Mouse (Mus musculus) Muller cell, postnatal 12 days (primary cell): Measurements from ENCODE around the gene Fam234a.
"Not testable (repeated sequence)": the region's sequence is repeated elsewhere in the genome, so short reads cannot be mapped to it uniquely, and the experiment has no call there.

Experiments
- DNase-seq: peaks from one replicate; pipeline ENCODE4 v3.0.0-alpha.2; 2015; ENCODE audit errors: inconsistent ontology term

Fam234a gene

DNA sequence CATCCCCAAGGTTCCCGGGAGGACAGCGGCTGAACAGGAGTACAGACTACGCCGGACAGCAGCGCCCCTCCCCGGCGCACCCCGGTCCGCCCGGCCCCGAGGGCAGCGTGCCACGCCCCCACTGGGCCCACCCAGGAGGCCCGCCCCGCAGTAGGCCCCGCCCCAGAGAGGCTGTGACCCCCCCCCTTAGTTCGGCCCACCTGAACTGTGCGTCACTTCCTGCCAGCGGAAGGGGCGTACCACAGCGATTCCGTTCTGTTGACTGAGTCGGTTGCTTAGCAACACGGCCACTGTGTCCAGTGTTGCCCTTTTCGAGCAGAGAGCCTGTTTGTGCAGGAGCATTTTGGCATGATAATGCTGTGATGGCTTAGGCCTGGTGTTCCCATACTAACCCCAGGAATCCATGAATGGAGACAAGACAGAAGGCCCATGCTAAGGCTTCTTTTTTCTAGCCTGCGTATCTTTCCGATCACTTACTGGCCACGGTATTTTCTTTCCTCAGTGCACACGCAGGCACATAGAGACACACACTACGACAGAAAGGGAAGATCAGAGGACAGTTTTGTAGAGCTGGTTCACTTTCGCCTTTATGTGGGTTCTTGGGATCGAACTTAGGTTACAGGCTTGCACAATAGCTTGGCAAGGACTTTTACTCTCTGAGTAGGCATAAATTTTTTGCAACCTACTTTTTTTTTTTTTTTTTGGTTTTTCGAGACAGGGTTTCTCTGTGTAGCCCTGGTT is at the start of gene Fam234a:
Gene Fam234a, minus strand, starts transcription at position 142 of the 741 bp plus-strand sequence.
- peak; percentile 98 for DNase-seq

- DNase-seq = no peak
Observed at GRCm38 (mm10) chr17:26289475-26289874, 45.4 kb upstream of the Fam234a start.

DNA sequence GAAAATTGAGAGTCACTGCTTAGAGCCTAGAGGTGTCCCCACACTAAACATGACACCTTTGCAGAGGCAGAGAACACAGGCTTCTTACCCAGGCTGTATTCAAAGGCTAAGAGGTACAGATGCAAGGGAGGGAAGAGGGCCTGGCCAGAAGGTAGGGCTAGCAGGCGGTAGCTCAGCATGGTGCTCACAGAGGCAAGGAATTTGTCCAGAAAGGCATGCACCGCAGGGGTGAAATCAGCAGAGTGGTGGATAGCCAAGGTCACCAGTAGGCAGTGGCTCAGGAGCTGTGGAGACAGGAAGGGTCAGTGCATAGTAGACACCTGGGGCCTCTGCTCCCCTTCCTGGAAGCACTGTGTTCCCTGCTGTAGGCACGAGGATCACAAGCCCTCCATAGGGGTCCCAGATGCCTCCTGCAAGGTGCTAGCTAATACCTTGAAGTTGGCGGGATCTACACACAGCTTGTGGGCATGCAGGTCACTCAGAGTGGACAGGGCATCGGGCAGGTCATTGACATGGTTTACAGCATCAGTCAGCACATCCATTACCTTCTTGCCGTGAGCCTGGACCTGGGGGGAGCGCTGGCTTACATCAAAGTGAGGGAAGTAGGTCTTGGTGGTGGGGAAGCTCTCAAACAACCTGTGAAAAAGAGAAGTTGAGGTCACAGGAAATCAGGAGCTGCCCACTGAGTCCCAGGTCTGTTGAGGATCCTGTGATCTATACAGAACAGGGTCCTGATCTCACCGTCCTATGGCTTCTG is 42.3 kb upstream of the Fam234a start:
- DNase-seq = no peak

DNA sequence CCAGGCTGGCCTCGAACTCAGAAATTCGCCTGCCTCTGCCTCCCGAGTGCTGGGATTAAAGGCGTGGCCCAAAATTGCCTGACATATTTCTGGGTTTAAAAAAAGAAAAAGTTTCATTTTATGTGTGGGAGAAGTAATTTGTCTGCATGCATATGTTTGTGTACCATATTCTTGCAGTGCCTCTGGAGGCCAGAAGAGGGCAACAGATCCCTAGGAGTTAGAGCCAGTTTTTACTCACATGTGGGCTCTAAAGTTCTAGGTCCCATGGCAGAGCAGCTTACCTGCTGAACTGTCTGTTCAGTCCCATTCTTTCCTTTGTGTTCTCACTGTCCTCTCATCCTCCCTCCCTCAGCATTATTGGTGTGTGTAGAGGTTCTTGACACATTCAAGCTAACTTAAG is 32.7 kb upstream of the Fam234a start:
- DNase-seq = no peak

- DNase-seq = no peak
Observed at GRCm38 (mm10) chr17:26275933-26276332, 31.9 kb upstream of the Fam234a start.

DNA sequence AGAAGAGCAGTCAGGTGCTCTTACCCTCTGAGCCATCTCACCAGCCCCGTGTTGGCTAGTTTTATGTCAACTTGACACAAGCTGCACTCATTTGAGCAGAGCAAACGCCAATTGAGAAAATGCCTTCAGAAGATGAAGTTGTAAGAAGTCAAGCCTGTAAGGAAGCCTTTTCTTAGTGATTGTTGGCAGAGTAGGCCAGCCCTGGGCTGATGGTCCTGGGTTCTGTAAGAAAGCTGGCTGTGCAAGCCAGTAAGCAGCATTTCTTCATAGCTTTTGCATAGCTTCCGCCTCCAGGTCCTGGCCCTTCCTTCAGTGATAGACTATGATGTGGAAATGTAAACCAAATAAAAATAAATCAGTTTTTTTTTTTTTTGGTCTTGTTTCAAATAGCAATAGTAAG is 28.5 kb upstream of the Fam234a start:
- DNase-seq = no peak

DNA sequence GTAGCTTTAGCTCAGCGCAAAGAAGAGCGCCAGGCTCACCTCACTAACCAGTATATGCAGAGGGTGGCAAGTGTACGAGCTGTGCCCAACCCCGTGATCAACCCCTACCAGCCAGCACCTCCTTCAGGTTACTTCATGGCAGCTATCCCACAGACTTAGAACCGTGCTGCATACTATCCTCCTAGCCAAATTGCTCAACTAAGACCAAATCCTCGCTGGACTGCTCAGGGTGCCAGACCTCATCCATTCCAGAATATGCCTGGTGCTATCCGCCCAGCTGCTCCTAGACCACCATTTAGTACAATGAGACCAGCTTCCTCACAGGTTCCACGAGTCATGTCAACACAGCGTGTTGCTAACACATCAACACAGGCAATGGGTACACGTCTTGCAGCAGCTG is 25.5 kb upstream of the Fam234a start:
- DNase-seq = not testable (repeated sequence)

- no peak for DNase-seq
Observed at GRCm38 (mm10) chr17:26268851-26269250, 24.8 kb upstream of the Fam234a start.

- no peak for DNase-seq
Observed at GRCm38 (mm10) chr17:26262384-26262783, 18.3 kb upstream of the Fam234a start.

- DNase-seq = no peak
Observed at GRCm38 (mm10) chr17:26261826-26262225, 17.8 kb upstream of the Fam234a start.

DNA sequence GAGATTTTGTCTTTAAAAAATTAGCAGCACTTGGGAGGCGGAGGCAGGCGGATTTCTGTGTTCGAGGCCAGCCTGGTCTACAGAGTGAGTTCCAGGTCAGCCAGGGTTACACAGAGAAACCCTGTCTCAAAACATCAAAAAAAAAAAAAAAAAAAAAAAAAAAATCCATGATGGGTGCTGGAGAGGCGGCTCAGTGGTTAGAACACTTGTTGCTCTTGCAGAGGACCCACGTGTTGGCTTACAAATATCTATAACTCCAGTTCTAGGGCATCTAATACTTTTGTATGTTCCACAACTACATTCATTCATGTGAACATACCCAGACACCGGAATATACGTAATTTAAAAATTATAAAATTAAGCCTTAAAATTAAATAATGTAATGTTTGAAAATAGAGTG is 11.3 kb upstream of the Fam234a start:
- no peak for DNase-seq

- DNase-seq = no peak
Observed at GRCm38 (mm10) chr17:26253399-26253798, 9.4 kb upstream of the Fam234a start.

DNA sequence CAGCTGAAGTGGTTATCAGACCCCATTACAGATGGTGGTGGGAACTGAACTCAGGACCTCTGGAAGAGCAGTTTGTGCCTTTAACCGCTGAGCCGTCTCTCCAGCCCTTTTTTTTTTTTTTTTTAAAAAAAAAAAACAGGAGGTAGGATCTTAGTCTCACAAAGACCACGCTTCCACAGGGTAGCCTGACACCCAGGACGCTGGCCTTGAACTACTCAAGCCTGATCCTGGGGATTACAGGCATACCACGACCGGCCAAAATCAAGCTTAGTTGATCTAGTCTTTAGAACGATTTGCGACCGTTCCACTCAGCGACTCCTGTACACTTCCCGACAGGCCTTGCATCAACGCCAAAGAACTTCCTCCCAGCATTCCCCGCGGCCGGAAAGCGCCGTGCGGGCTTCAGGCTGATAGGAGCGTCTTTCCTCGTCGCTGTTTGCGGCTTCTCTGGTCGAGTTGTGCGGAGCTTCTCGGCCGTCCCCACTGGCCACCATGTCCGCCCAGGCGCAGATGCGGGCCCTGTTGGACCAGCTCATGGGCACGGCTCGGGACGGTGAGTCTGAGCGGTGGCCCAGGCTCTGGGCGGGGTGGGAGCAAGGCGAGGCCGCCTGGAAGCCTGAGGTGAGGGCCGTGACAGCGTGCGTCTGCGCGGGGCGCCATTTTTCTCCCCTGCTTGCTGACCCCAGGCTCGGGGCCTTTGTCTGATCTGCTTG is 8.7 kb upstream of the Fam234a start, which contains the start of gene Luc7l:
Gene Luc7l, plus strand, starts transcription at position 358 of the 713 bp plus-strand sequence.
- DNase-seq = peak; percentile 96

DNA sequence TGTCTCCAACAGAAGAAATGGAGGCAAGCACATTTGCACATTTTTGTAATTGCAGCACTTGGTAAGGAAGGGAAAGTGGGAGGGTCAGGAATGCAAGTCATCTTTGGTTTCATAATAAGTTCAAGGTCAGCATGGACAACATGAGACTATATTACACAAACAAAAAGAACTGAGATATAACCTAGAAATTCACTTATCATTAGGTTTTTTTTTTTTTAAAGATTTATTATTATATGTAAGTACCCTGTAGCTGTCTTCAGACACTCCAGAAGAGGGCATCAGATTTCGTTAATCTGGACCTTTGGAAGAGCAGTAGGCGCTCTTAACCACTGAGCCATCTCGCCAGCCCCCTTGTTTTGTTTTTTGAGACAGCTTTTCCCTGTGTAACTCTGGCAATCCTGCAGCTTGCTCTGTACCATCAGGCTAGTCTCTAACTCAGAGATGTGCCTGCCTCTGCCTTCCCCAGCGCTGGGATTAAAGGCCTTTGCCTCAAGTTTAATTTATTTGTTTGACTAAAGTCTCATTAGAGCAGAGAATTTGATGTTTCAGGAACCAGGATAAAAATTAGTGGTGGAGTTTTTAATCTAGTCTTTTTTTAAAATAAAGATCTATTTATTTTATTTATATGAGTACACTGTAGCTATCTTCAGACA is 8.0 kb upstream of the Fam234a start:
- DNase-seq = no peak

DNA sequence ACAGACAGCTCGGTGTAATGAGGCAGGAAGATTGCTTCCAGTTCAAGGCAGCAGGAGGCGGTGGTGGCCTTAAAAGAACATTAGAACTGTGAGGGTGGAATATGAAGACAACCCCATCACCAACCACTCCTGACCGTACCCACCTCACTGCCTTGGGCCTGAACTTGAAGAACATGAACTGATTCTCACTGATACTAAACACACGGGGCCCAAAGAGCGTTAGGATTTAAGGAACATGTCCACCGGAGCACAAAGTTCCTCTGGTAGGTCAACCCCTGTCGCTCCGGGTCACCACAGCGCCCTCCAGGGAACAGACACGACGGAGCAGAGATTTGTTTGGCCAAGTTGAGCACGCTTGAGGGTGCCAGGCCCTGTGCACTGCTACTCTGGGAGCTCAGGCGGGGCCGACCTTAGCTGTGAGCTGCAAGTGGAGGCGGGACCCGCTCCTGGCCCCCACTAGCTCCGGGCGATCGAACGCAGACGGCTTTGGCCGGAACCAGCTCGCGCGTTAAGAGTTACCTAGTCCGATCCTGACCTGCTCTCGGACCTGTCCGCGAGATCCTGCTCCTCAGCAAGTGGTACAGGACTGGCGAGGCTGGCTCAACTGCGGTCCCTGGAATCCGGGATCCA is 456 bp downstream of the Fam234a start:
- peak; percentile 82 for DNase-seq

DNA sequence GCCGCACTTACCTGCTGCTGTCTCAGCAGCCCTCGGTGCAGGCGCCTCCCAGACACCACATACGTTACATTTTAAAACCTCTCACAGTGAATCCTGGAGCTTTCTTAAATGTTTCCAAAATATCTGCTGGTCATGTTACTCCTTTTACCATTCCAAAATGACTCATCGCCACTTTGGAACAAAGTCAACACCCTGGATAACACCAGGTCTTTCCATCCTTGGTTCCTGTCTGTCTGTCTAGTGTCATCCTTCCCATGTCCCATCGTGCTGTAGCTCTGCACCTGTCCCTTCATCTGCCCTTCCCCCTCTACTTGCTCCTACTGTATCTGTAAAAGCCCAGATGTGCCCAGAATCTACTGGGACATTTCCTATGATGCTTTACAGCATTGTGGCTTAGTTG is 3.1 kb downstream of the Fam234a start:
- peak; percentile 31 for DNase-seq

DNA sequence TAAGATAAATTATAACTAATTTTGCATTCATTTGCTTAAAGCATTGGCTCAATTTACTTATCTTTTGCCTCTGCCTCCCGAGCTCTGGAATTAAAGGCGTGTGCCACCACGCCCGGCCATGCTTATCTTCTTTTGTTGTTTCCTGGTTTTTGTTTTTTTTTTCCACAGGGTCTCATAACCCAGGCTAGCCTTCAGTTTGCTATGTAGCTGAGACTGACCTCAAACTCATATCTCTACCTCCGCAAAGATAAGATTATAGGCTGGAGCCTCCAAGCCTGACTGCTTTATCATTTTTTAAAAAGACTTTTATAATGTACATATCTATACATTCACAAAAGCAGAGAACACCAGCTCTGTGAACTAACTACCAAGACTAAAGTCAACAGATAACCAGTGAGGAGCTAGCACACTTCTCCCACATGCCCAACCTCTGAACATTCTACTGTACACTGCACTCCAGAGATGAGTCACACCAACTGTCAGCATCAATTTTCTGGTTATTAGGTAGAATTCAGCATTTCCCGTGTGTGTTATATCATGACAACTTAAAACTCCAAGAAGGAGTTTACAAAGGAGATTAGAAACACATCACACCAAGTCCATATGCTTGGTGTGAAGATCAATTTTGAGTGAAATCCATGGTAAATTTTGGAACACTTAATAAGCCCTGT is 3.8 kb downstream of the Fam234a start:
- peak; percentile 78 for DNase-seq

DNA sequence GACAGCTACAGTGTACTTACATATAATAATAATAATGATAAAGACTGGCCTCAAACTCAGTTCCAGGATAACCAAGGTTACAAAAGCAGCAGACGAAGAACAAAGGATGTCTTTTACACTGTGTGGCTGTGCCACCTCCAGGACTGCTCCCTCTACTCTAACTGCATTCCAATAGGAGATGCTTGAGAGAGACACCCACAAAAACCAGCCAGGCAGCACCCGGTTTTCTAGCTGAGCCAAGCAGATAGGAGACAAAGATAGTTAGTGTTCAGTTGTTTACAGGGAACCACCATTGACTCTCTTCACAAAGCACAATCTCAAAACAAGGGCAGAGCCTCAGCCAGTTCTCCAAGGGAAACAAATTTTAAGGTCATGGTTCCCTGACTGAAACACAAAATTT is 4.5 kb downstream of the Fam234a start:
- peak; percentile 35 for DNase-seq

DNA sequence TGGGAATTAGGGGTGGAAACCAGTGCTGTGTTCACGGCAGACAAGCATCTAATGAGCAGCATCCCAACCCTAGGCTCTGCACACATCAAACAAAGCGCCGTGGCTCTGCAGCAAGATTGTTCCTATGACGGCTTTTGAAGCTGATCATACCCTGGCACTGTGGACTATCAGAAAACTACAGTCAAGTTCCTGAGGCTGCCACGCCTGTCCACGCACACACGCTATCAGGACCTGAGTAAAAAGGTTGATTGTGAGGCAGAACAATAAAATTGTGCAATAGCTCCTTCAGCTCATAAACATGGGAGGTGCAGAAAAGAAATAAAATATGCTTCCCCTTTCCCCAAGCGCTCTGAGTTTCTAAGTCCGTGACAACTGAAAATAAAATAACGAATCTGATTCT is 6.4 kb downstream of the Fam234a start:
- DNase-seq = no peak

DNA sequence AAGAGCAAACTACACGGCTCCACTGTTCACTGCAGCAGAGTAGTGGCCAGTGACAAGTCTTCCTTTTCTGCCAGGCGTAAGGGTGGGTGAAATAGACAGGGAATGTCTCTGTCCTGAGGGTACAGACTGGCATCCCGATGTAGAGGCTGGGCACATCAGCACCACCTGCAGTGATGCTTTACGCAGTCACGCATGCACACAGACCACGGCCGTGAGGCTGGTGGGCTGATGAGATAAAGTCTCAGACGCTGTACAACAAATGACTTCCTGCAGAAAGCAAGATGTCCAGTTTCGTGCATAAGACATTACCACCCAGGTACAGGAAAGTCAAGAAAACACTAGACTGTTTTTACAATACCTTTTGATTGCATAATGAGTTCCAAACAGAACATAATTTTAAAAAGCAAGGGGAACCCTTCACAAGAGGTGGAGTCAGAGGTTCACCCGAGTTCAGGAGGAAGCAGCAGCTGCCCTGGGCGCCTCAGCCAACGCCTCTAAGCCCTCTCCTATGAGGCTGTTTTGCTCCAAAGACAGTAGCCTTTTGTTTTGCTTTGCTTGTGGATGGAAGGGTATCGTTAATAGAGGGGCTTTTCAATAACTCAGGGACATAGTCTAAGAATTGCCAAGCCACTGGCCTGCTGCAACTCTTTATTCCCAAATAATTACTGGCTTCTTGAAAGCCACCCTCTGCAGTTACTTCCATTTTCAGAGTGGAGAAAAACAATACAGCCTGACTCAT is 8.8 kb downstream of the Fam234a start:
- DNase-seq = peak; percentile 78
